Mouse (Mus musculus) G1E (cell line): ENCODE measurements around the gene Zhx3.

Experiments used
- CTCF ChIP-seq: IDR thresholded peaks from 2 replicates; pipeline ENCODE4 v1.5.1; 2012; ENCODE audit warnings: low read depth, low read length, inconsistent platforms, mixed read lengths
- GATA1 ChIP-seq: IDR thresholded peaks from 2 replicates; pipeline ENCODE4 v1.6.1; 2012; ENCODE audit warnings: borderline replicate concordance, low read length, inconsistent platforms, mixed read lengths
- POLR2AphosphoS5 ChIP-seq: IDR thresholded peaks from 2 replicates; pipeline ENCODE4 v1.6.1; 2012; ENCODE audit warnings: low read depth, low read length, inconsistent platforms; ENCODE audit not compliant: insufficient replicate concordance
- TAL1 ChIP-seq: conservative IDR thresholded peaks from 2 replicates; pipeline ENCODE4 v1.6.1; 2012; ENCODE audit warnings: low read depth, low read length, inconsistent platforms, mixed read lengths

GRCm38 (mm10) chr2:160905301-160905700, 32.5 kb upstream of the Zhx3 start:
- TF ChIP-seq CTCF (no peak), TAL1 (no peak), GATA1 (no peak), POLR2AphosphoS5 (no peak)
